Mouse (Mus musculus): ENCODE results near the gene Ssh1.

DNA sequence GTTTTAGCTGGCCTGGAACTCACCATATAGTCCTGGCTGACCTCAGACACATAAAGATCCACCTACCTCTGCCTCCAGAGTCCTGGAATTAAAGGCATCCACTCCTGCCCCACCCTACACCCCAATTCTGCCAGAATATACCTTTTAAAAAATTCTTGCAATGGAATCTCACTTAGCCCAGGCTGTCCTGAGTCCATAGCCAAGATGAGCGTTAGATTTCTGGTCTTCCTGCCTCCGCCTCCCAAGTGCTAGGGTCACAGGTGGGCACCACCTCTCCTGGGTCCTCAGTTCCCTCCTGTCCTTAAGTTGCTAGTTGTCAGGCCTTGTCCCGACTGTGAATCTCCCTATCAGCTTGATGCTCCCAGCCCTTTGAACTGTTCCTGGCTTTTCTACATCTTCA is 61.4 kb downstream of the Ssh1 start:
- TF ChIP-seq CTCF (IDR thresholded peaks at IDR 0.05; ENCODE audit: low read depth), result no peak
- no peak for TF ChIP-seq EP300 (IDR thresholded peaks at IDR 0.05; ENCODE audit: low read depth)

Data from liver, postnatal 0 days (tissue).